Mouse (Mus musculus) hindbrain, embryonic 14.5 days (tissue): ENCODE measurements around the gene Kiss1r. TPM values are rescaled to one million over a fixed set of nuclear protein-coding genes. Genes with fewer than 3 reads are reported as not detected.
A peak's percentile ranks its signal among the peaks of the same experiment; 100 is the strongest.

ENCODE experiments used
- ATAC-seq: fragments of 200-750 bp; cut with Nextera tagmentation; 2 replicates; pipeline ENCODE4 v1.8.0; 2017; ENCODE audit warnings: moderate number of reproducible peaks, mild to moderate bottlenecking, moderate TSS enrichment, moderate library complexity; ENCODE audit not compliant: low FRiP score
- DNase-seq: peaks from one replicate; pipeline ENCODE4 v3.0.0-alpha.2; 2015; ENCODE audit warnings: low spot score
- H3K27ac ChIP-seq: fragments of 300-500 bp; sonication (generic); 2 replicates; pipeline ENCODE4 v1.5.1; 2014; ENCODE audit warnings: mild to moderate bottlenecking, moderate library complexity
- H3K27me3 ChIP-seq: fragments of 300-500 bp; sonication (generic); 2 replicates; pipeline ENCODE4 v1.6.1; 2014; ENCODE audit warnings: mild to moderate bottlenecking, low read length, mixed read lengths; ENCODE audit not compliant: control insufficient read depth, insufficient read depth
- H3K36me3 ChIP-seq: fragments of 300-500 bp; sonication (generic); replicated peaks from 2 replicates; pipeline ENCODE4 v1.6.1; 2014; ENCODE audit not compliant: control insufficient read depth, insufficient read depth
- H3K4me1 ChIP-seq: fragments of 300-500 bp; sonication (generic); replicated peaks from 2 replicates; pipeline ENCODE4 v1.6.1; 2014; ENCODE audit warnings: antibody characterized with exemption, low read length, mixed read lengths; ENCODE audit not compliant: control insufficient read depth, insufficient read depth
- H3K4me2 ChIP-seq: fragments of 300-500 bp; sonication (generic); replicated peaks from 2 replicates; pipeline ENCODE4 v1.6.1; 2014; ENCODE audit warnings: mild to moderate bottlenecking, moderate library complexity
- H3K4me3 ChIP-seq: fragments of 300-500 bp; sonication (generic); replicated peaks from 2 replicates; pipeline ENCODE4 v1.5.1; 2014; ENCODE audit warnings: mild to moderate bottlenecking, low read length
- H3K9ac ChIP-seq: fragments of 300-500 bp; sonication (generic); 2 replicates; pipeline ENCODE4 v1.6.1; 2014
- H3K9me3 ChIP-seq: fragments of 300-500 bp; sonication (generic); 2 replicates; pipeline ENCODE4 v1.6.1; 2016; ENCODE audit warnings: low read length; ENCODE audit not compliant: control insufficient read depth
- WGBS: fragments of 180-500 bp; shearing (Covaris S2); extraction: QIAGEN DNeasy Blood & Tissue Kit; methylation state at CpG from one replicate; pipeline ENCODE4 v1.1.7; 2014; 5-methylcytosine and 5-hydroxymethylcytosine counted together
- polyA plus RNA-seq: library from polyadenylated mRNA; unstranded; fragments of >200 nt; fragmentation: Nextera tagmentation; extraction: Ambion mirVana; gene quantifications from 2 replicates; pipeline ENCODE4 v1.2.1, GENCODE M21; 2014

The Kiss1r gene
- polyA plus RNA-seq, 1 experiment from 2014 or later, result 2.6 TPM

- Histone ChIP-seq H3K4me1 (peaks cover 14% of the 10 kb centered on the region), H3K4me3 (peak overlapping the region; percentile 54), H3K9ac (peak overlapping the region; percentile 83), H3K4me2 (peak overlapping the region; percentile 42), H3K36me3 (peaks cover 35% of the 10 kb centered on the region), H3K27ac (peak overlapping the region; percentile 98), H3K9me3 (no peaks in the 10 kb centered on the region), H3K27me3 (no peaks in the 10 kb centered on the region)
- WGBS, result 21% methylated on average over 14 of the region's 14 CpGs
- ATAC-seq (peak; percentile 38; the same call in 1 of the 2 replicates), DNase-seq (no peak)
Observed at GRCm38 (mm10) chr10:79909092-79909922, 7.5 kb upstream of the Kiss1r start.

GRCm38 (mm10) chr10:79910556-79910955 is 6.2 kb upstream of the Kiss1r start, which contains the start of gene Gm26602:
TSS of gene Gm26602 (plus strand) at chr10:79910856.
- H3K36me3 ChIP-seq, result peaks cover 23% of the 10 kb centered on the region
- WGBS, result 95% methylated on average over 4 of the region's 4 CpGs
- peak within 1 kb of the TSS; percentile 98 for H3K27ac ChIP-seq
- no peaks in the 10 kb centered on the region for H3K9me3 ChIP-seq
- DNase-seq (no peak), ATAC-seq (no peak)
- H3K4me2 ChIP-seq, result peak within 1 kb of the TSS; percentile 42; the same call in 1 of the 2 replicates
- H3K27me3 ChIP-seq, result no peaks in the 10 kb centered on the region
- H3K4me1 ChIP-seq, result peaks cover 20% of the 10 kb centered on the region
- H3K4me3 ChIP-seq, result no peak within 1 kb of the TSS
- H3K9ac ChIP-seq, result peak within 1 kb of the TSS; percentile 83

DNA sequence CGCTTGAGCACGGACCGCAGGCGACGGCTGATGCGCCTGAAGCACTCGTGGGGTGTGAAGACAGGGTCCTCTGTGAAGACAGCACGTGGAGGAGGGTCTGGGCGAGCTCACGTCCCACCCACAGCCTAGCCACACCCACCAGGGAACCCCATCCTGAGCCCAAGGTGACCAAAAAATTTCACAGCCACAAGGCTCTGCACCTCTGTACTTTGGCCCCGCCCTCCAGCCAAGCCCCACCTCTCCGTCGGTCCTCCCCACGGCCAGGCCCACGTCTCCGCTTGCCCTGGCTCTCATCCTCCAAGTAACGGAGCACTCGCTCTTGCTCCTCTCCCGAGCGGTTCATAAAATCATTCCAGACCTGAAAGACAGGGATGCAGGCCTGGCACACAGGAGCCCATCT is 4.4 kb upstream of the Kiss1r start:
- Histone ChIP-seq H3K9ac (no peak overlapping the region), H3K9me3 (no peaks in the 10 kb centered on the region), H3K27me3 (peaks cover under 1% of the 10 kb centered on the region; the same call in 1 of the 2 replicates), H3K4me3 (no peak overlapping the region), H3K4me1 (peaks cover 29% of the 10 kb centered on the region), H3K27ac (no peak overlapping the region), H3K36me3 (peaks cover 16% of the 10 kb centered on the region), H3K4me2 (no peak overlapping the region)
- 69% methylated on average over 20 of the region's 20 CpGs for WGBS
- ATAC-seq, result no peak
- no peak for DNase-seq

DNA sequence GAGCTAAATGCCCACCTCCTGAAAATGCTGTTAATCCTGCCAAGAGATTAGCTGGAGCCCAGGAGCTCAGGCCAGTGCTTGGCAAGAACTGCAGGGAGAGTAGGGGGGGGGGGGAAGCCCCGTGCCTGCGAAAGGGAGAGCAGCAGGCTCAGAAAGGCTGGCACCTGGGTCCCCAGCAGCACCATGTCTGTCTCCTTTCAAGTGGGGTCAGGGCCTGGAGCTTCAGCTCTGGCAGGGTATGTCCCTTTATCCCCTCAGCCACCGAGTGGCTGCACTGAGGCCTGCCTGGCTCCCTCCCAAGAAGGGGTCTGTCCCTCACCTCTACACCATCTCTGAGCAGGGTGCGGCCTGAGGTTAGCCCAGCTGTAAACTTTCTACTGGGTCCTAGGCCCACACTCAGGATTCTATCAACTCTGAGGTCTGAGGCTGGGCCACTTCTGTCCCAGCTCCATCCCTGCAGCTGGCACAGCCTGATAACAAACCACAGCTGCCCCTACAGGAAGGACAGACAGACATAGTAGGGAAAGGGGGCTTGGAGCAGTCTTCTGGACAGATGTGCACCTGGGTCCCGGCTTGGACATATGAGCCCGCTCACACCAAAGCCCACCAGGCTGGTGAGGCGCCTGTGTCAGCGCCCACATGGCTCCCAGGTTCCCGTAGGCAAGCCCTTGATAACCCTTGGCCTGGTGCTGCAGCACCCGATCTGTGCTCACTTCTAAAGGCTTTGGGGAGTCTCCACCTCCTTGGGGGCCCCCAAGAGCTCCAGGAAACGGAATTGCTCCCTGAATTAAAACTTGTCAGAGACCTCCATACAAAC is 2.4 kb upstream of the Kiss1r start:
- Histone ChIP-seq H3K9ac (peak overlapping the region; percentile 32), H3K9me3 (no peaks in the 10 kb centered on the region), H3K4me3 (no peak overlapping the region), H3K27me3 (peaks cover 20% of the 10 kb centered on the region), H3K27ac (no peak overlapping the region), H3K36me3 (peaks cover 16% of the 10 kb centered on the region), H3K4me2 (no peak overlapping the region), H3K4me1 (peaks cover 24% of the 10 kb centered on the region)
- WGBS, result 68% methylated on average over 11 of the region's 11 CpGs
- ATAC-seq (no peak), DNase-seq (no peak)

GRCm38 (mm10) chr10:79914948-79915596 is 1.7 kb upstream of the Kiss1r start:
- H3K36me3 ChIP-seq, result peaks cover 16% of the 10 kb centered on the region
- 75% methylated on average over 7 of the region's 7 CpGs for WGBS
- peak overlapping the region; percentile 32; the same call in 1 of the 2 replicates for H3K9ac ChIP-seq
- no peak overlapping the region for H3K27ac ChIP-seq
- H3K4me1 ChIP-seq, result peaks cover 18% of the 10 kb centered on the region
- H3K4me3 ChIP-seq, result no peak overlapping the region
- peaks cover 27% of the 10 kb centered on the region for H3K27me3 ChIP-seq
- H3K4me2 ChIP-seq, result peak overlapping the region; percentile 80
- ATAC-seq, result no peak
- no peaks in the 10 kb centered on the region for H3K9me3 ChIP-seq
- DNase-seq, result no peak

- peak overlapping the region; percentile 93 for H3K9ac ChIP-seq
- H3K36me3 ChIP-seq, result peaks cover 8% of the 10 kb centered on the region
- ATAC-seq, result no peak
- DNase-seq, result no peak
- no peaks in the 10 kb centered on the region for H3K9me3 ChIP-seq
- H3K4me2 ChIP-seq, result peak overlapping the region; percentile 80
- peak overlapping the region; percentile 68 for H3K4me3 ChIP-seq
- peak overlapping the region; percentile 74; the same call in 1 of the 2 replicates for H3K27ac ChIP-seq
- peaks cover 37% of the 10 kb centered on the region for H3K27me3 ChIP-seq
- peaks cover 22% of the 10 kb centered on the region for H3K4me1 ChIP-seq
- 6% methylated on average over 8 of the region's 8 CpGs for WGBS
Observed at GRCm38 (mm10) chr10:79916081-79916480, 690 bp upstream of the Kiss1r start.

GRCm38 (mm10) chr10:79917532-79918100 is 845 bp downstream of the Kiss1r start:
- Histone ChIP-seq H3K9me3 (no peaks in the 10 kb centered on the region), H3K4me2 (peak overlapping the region; percentile 80), H3K4me3 (peak overlapping the region; percentile 68), H3K4me1 (peaks cover 30% of the 10 kb centered on the region), H3K36me3 (no peaks in the 10 kb centered on the region), H3K27ac (no peak overlapping the region), H3K27me3 (peaks cover 52% of the 10 kb centered on the region), H3K9ac (no peak overlapping the region; the same call in 1 of the 2 replicates)
- DNase-seq (no peak), ATAC-seq (no peak)
- 64% methylated on average over 5 of the region's 5 CpGs for WGBS

- Histone ChIP-seq H3K36me3 (no peaks in the 10 kb centered on the region), H3K4me3 (no peak overlapping the region), H3K27me3 (peaks cover 60% of the 10 kb centered on the region), H3K9me3 (no peaks in the 10 kb centered on the region), H3K4me2 (no peak overlapping the region), H3K27ac (no peak overlapping the region), H3K9ac (no peak overlapping the region), H3K4me1 (peaks cover 30% of the 10 kb centered on the region)
- ATAC-seq (no peak), DNase-seq (no peak)
- 6% methylated on average over 35 of the region's 35 CpGs for WGBS
Observed at GRCm38 (mm10) chr10:79918231-79919078, 1.7 kb downstream of the Kiss1r start.
